Mouse (Mus musculus) forebrain, embryonic 14.5 days (tissue): ENCODE measurements at regions not wholly inside any gene's neighbourhood (a gene's known extent, or its start where the extent isn't known, plus 50 kb on each side); places are given as distances from the start of the nearest gene placed in this dataset.

Experiments used
- ATAC-seq: fragments of 200-750 bp; cut with Nextera tagmentation; 2 replicates; pipeline ENCODE4 v1.8.0; 2017; ENCODE audit warnings: mild to moderate bottlenecking, moderate library complexity
- DNase-seq: peaks from one replicate; pipeline ENCODE4 v3.0.0-alpha.2; 2015; ENCODE audit warnings: low spot score
- H3K27ac ChIP-seq: fragments of 300-500 bp; sonication (generic); 2 replicates; pipeline ENCODE4 v1.5.1; 2014; ENCODE audit warnings: low read depth, mild to moderate bottlenecking, control low read depth, low read length, moderate library complexity
- H3K27me3 ChIP-seq: fragments of 300-500 bp; sonication (generic); replicated peaks from 2 replicates; pipeline ENCODE4 v1.6.1; 2014; ENCODE audit warnings: low read length, control low read depth, mixed read lengths; ENCODE audit not compliant: control insufficient read depth, insufficient read depth
- H3K36me3 ChIP-seq: fragments of 300-500 bp; sonication (generic); 2 replicates; pipeline ENCODE4 v1.6.1; 2014; ENCODE audit warnings: low read length, control low read depth; ENCODE audit not compliant: control insufficient read depth, insufficient read depth
- H3K4me1 ChIP-seq: fragments of 300-500 bp; sonication (generic); 2 replicates; pipeline ENCODE4 v1.6.1; 2014; ENCODE audit warnings: antibody characterized with exemption, low read length, control low read depth; ENCODE audit not compliant: control insufficient read depth, insufficient read depth
- H3K4me2 ChIP-seq: fragments of 300-500 bp; sonication (generic); 2 replicates; pipeline ENCODE4 v1.6.1; 2014; ENCODE audit warnings: mild to moderate bottlenecking, control low read depth, low read length
- H3K4me3 ChIP-seq: fragments of 300-500 bp; sonication (generic); 2 replicates; pipeline ENCODE4 v1.5.1; 2014; ENCODE audit warnings: low read depth, low read length, control low read depth
- H3K9ac ChIP-seq: fragments of 300-500 bp; sonication (generic); 2 replicates; pipeline ENCODE4 v1.6.1; 2014; ENCODE audit warnings: mild to moderate bottlenecking, low read length, control low read depth, moderate library complexity
- H3K9me3 ChIP-seq: fragments of 300-500 bp; sonication (generic); replicated peaks from 2 replicates; pipeline ENCODE4 v1.6.1; 2016; ENCODE audit warnings: low read length, control low read depth, mixed read lengths; ENCODE audit not compliant: control insufficient read depth
- WGBS: fragments of 180-500 bp; shearing (Covaris S2); extraction: QIAGEN DNeasy Blood & Tissue Kit; methylation state at CpG from one replicate; pipeline ENCODE4 v1.1.7; 2014; 5-methylcytosine and 5-hydroxymethylcytosine counted together

DNA sequence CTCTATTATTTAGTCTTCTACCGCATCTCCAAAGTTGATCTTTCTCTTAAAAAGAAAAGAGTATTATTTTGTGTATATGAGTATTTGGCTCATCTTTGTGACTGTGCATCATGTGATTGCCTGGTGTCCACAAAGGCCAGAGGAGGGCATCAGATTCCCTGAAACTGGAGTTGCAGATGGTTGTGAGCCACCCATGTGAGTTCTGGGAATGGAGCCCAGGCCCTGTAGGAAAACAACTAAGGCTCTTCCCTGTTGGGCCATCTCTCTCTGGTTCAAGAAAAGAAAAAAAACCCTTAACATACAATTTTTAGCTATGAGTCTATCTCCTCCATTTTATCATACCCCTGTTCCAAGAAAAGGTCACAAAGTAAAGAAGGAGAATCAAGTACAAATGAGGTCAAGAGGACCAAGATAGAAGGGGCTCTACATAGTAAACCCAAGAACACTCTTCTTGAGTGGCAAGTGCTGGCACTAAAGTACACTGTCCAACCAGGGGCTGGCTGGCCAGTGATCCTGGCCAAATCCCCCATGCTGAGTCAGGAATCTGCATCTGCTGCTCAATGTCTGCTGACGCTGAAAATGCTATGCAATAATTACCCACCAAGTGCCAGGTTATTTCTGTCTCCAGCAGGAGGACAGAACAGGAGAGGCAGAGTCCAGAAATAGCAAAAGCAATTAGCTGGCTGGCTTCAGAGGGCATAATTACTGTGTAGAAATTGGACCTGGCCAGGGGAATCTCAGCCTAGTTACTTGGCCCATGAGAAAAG is 108.2 kb upstream of the B3gat1 start:
- Histone ChIP-seq H3K4me2 (no peak overlapping the region), H3K9ac (no peak overlapping the region), H3K27me3 (no peaks in the 10 kb centered on the region), H3K4me3 (no peak overlapping the region), H3K27ac (no peak overlapping the region), H3K9me3 (no peaks in the 10 kb centered on the region), H3K4me1 (no peaks in the 10 kb centered on the region), H3K36me3 (no peaks in the 10 kb centered on the region)
- ATAC-seq = no peak
- DNase-seq = no peak
- 75% methylated on average over 2 of the region's 2 CpGs for WGBS

DNA sequence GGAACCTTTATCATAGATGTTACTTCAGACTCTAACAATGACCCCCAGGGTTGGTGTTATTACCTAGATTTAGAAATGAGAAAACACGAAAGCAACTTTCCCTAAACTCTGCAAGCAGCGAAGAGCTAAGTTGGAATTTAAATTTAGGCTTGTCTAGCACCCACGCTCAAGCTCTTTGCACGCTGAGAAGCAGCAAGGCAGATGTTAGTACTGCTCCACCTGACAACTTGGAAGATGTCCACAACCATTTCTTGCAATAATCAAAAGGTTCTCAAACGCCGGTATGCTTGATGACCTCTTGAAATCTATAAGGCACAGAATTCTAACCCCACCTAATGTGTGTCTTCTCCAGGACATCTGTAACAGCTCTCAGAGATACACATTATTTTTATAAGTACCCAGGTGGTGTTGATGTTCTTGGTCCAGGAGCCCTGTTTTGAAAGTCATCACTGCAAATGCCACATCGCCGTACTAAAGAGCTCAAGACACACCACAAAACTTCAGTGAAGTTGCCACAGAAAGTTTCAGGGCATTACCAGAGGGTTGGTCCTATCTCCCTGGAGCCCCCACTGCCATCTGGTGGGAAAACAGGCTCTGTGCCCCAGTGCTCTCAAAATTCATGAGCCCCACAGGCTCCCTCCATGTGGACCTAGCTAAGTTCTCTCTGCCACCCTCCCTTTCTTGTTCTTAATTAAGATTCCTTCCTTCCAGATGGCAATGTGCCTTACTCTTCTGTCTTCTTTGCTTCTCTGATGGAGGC is 100.5 kb upstream of the B3gat1 start:
- no peak overlapping the region for H3K9ac ChIP-seq
- H3K4me2 ChIP-seq = no peak overlapping the region
- 94% methylated on average over 8 of the region's 8 CpGs for WGBS
- H3K27ac ChIP-seq = no peak overlapping the region
- no peaks in the 10 kb centered on the region for H3K9me3 ChIP-seq
- no peak for ATAC-seq
- no peak for DNase-seq
- no peaks in the 10 kb centered on the region for H3K27me3 ChIP-seq
- H3K36me3 ChIP-seq = no peaks in the 10 kb centered on the region
- H3K4me1 ChIP-seq = no peaks in the 10 kb centered on the region
- no peak overlapping the region for H3K4me3 ChIP-seq

DNA sequence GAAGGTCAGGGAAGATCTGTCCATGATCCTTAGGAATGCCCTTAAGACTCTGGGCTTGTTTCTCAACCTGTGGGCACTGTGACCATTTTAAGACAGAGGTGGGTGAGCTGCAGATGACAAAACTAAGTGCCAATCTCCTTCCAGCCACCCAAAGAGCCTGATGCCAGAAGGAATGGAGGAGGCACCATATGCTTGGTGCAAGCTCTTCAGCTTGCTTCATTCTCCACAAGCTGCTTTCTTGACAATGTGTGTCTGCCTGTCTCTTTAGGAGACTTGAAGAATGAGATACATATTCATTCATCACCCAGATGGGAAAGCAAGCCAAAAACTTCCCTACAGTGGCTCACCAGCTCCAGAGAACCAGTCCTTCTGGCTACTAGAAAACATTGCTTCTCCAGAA is 98.3 kb upstream of the B3gat1 start:
- H3K4me1 ChIP-seq = no peaks in the 10 kb centered on the region
- H3K27ac ChIP-seq = no peak overlapping the region
- DNase-seq (no peak), ATAC-seq (no peak)
- H3K4me3 ChIP-seq = no peak overlapping the region
- H3K36me3 ChIP-seq = no peaks in the 10 kb centered on the region
- H3K9ac ChIP-seq = no peak overlapping the region
- H3K9me3 ChIP-seq = no peaks in the 10 kb centered on the region
- no peak overlapping the region for H3K4me2 ChIP-seq
- no peaks in the 10 kb centered on the region for H3K27me3 ChIP-seq

DNA sequence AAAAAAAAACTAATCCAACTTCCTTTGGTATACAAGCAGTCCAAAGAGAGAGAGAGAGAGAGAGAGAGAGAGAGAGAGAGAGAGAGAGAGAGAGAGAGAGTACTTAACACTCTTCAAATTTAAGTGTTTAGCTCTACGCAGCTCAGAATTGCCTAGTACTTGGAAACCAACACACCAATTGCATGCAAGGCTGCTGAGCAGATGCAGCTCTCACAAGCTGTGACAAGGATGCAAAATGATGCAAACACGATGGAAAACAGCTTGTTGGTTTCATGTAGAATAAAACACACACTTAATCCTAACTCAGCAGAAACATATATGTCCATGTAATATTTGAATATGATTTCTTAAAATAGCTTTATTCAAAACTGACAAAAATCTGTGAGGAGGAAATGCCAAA is 94.9 kb upstream of the B3gat1 start:
- Histone ChIP-seq H3K4me2 (no peak overlapping the region), H3K9me3 (no peaks in the 10 kb centered on the region), H3K4me3 (no peak overlapping the region), H3K27me3 (no peaks in the 10 kb centered on the region), H3K4me1 (no peaks in the 10 kb centered on the region), H3K36me3 (no peaks in the 10 kb centered on the region), H3K27ac (no peak overlapping the region), H3K9ac (no peak overlapping the region)
- 76% methylated on average over 2 of the region's 2 CpGs for WGBS
- ATAC-seq (no peak), DNase-seq (peak; percentile 54)

DNA sequence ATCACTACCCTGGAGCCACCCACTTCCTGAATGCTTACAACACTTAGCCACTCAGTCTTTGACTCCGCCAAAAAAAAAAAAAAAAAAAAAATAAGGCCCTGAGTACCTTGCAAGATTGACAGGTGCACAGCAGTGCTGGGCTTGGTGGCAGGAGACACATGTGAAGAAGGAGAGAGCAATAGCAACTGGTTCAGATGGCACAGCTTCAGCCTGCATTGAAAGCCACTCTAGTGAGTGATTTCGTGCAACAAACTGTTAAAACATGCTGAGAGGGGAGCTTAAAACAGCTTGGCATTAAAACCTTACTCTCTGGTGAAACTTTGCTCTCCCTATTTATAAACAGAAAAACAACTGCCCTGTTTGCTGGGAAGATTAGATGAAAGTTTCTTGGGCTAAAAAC is 91.2 kb upstream of the B3gat1 start:
- Histone ChIP-seq H3K4me1 (no peaks in the 10 kb centered on the region), H3K9ac (no peak overlapping the region), H3K27me3 (no peaks in the 10 kb centered on the region), H3K4me2 (no peak overlapping the region), H3K9me3 (no peaks in the 10 kb centered on the region), H3K4me3 (no peak overlapping the region), H3K27ac (no peak overlapping the region), H3K36me3 (no peaks in the 10 kb centered on the region)
- ATAC-seq (no peak), DNase-seq (no peak)
- 65% methylated on average over 2 of the region's 2 CpGs for WGBS

DNA sequence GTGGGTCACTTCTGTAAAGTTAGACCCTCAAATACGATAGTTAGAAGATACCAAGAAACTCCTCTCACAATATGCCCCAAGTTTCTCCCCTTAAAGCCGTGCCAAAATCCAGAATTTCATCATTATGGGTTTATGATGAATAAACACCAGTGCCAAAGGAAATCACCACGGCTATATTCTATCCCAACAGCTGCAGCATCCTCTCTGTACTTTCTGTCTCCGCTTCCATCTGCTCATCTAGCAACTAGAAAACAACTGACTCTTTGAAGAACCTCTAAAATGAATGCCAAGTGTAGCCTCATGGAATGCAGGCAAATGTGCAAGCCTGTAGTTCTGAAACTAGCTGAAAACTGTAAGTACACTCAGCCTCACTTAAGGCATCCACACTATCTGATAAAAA is 90.7 kb upstream of the B3gat1 start:
- Histone ChIP-seq H3K4me1 (no peaks in the 10 kb centered on the region), H3K9ac (no peak overlapping the region), H3K4me2 (no peak overlapping the region), H3K9me3 (no peaks in the 10 kb centered on the region), H3K36me3 (no peaks in the 10 kb centered on the region), H3K27ac (no peak overlapping the region), H3K27me3 (no peaks in the 10 kb centered on the region), H3K4me3 (no peak overlapping the region)
- ATAC-seq (no peak), DNase-seq (no peak)
- 88% methylated on average over 4 of the region's 4 CpGs for WGBS

DNA sequence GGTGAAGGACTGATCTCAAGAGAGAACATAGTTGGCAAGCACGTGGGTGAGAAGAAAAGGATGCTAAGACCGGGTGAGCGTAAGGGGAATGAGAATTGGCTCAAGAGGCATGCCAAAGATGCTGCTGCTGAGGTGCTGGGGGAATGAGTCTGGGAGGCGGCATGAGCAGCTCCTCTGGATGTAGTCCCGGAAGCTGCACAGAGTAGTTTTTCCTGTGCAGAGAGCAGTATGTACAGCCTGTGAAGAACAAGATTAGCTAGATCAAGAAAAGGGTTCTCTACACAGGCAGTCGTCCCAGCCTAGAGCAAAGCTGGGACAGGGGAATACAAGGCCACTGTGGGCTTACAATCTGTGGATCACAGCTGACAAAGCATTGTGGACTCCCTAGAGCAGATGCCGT is 84.0 kb upstream of the B3gat1 start:
- DNase-seq (no peak), ATAC-seq (no peak)
- no peaks in the 10 kb centered on the region for H3K9me3 ChIP-seq
- no peaks in the 10 kb centered on the region for H3K36me3 ChIP-seq
- H3K27ac ChIP-seq = no peak overlapping the region
- no peak overlapping the region for H3K4me3 ChIP-seq
- no peak overlapping the region for H3K4me2 ChIP-seq
- no peaks in the 10 kb centered on the region for H3K4me1 ChIP-seq
- no peak overlapping the region for H3K9ac ChIP-seq
- no peaks in the 10 kb centered on the region for H3K27me3 ChIP-seq
- WGBS = 80% methylated on average over 7 of the region's 7 CpGs

DNA sequence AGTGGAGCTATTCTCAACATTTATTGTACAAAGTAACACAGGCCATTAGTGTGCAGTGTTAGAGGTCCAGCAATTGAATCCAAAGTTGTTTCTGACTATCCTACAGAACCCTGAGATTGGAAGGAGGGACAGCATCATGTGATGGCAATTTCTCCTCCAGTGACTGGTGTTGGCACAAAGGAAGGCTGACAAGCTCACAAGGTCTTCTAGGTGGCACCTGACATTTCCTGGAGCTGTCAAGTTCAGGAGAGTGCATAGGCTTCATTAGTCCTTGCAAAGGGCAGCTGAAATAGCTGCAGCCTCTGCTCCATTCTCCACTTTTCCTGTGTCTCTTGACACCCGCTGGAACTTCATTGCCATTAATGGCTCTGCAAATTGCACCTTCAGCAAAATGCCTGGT is 80.6 kb upstream of the B3gat1 start:
- ATAC-seq = no peak
- 96% methylated on average over 1 of the region's 1 CpGs for WGBS
- no peak overlapping the region for H3K4me3 ChIP-seq
- H3K27me3 ChIP-seq = no peaks in the 10 kb centered on the region
- no peak overlapping the region for H3K9ac ChIP-seq
- no peak for DNase-seq
- no peaks in the 10 kb centered on the region for H3K9me3 ChIP-seq
- H3K4me1 ChIP-seq = no peaks in the 10 kb centered on the region
- H3K27ac ChIP-seq = no peak overlapping the region
- H3K4me2 ChIP-seq = no peak overlapping the region
- no peaks in the 10 kb centered on the region for H3K36me3 ChIP-seq

DNA sequence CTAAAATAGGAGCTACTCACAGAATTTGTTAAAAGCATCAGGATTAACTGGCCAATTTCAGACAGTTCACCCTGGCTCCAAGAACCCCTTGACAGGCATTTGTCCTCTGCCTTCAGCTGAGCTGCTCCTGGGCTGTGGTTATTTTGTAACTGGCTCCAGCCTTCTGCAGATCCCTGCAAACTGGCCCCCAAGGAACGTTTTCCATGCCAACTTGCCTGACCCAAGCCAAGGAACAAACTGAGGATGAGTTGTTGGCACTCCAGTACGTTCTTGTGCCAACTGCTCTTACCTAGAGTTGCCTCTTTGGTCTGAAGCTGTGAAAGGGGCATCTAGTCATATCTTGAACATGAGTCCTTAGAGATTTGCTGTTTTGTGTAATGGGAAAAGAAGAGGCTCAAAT is 74.2 kb upstream of the B3gat1 start:
- H3K4me2 ChIP-seq = no peak overlapping the region
- 66% methylated on average over 2 of the region's 2 CpGs for WGBS
- no peak overlapping the region for H3K9ac ChIP-seq
- no peak overlapping the region for H3K4me3 ChIP-seq
- no peaks in the 10 kb centered on the region for H3K9me3 ChIP-seq
- DNase-seq = no peak
- H3K27me3 ChIP-seq = no peaks in the 10 kb centered on the region
- no peak overlapping the region for H3K27ac ChIP-seq
- H3K36me3 ChIP-seq = no peaks in the 10 kb centered on the region
- no peak for ATAC-seq
- H3K4me1 ChIP-seq = no peaks in the 10 kb centered on the region
